Mouse (Mus musculus): ENCODE measurements around the gene Rrm2.

DNA sequence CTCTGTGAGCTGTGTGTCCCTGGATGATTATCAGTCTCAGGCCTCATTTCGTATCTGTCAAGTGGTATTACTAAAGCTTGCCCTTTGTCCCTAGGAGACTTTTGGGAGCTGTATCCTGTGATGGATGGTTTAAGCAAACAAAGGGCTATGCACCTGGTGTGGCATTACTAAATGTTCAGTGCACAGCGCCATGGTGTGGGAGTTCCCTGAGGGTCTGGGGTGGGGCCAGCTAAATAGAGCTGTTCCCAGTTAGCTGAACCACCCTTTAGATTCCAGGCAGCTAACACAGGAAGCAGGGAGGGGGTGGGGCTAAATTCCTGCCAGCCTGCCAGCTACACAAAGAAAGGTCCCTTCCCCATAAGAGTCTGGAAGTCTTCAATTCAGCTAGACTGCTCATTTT lies 16.3 kb downstream of the Rrm2 start:
- TF ChIP-seq POLR2A (IDR thresholded peaks at IDR 0.05; ENCODE audit: extremely low read depth, insufficient read depth, low read length) (no peak), CTCF (IDR thresholded peaks at IDR 0.05; ENCODE audit: extremely low read depth, insufficient read depth, low read length) (no peak)
